Mouse (Mus musculus): ENCODE data around the gene Fbxo28. TPM values are rescaled to one million over a fixed set of nuclear protein-coding genes. Genes with fewer than 3 reads are reported as not detected.

Gene Fbxo28
- polyA plus RNA-seq, 1 experiment, result 8.0 TPM

DNA sequence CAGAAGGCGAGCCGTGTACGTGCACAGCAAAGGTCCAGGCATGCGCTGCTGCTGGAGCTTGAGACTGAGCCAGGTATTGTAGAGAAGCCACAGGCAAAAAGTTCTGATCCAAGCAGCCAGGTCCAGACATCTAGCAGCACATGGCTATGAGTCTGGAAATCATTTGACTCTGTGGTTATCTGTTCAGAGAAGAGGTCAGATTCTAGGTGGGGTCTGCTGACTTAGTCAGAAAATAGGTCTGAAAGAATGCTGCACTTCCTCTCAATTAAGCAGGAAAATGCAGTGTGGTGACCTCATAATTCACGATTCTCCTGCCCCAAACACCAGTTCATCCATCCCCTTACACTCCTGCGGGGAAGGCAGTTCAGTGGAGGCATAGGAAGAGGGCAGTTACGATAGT, 26.9 kb upstream of the Fbxo28 start:
- 35% methylated on average over 7 of the region's 7 CpGs for WGBS
- TF ChIP-seq POLR2A (IDR thresholded peaks at IDR 0.05; ENCODE audit: low read depth, low read length), result no peak
- TF ChIP-seq CTCF (IDR thresholded peaks at IDR 0.05; ENCODE audit: extremely low read depth, insufficient read length, insufficient replicate concordance, low read depth, low read length), result no peak

DNA sequence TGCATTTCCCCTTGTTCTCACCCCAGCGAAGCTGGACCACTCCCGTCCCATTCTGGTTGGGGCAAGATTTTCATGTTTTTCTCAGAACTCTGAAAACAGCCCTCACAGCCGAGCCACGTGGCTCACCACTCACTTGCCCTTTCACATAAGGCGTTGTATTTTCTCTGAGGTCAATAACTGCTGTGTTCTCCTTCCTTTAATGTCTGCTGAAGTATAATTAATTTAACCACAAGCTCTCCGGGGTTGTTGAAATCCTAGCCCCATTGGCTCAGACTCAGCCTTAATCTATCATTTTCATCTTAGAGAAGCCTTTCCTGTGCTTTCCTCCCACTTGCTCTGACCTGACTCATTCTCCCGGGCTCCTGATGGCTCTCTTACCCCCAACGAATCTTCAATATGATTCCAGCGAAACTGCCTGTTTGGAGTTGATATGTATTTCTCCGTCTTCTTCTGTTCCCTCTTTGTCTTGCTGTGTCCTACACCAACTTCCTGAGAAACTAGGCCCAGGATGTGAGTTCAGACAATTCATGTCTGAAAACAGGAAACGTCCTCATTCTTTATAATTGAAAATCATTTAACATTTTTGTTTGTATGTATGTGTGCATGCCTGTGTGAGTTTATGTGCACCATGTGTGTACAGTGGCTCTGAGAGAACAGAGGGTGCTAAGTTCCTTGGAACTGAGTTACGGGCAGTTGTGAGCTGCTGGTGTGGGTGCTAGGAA, 22.4 kb upstream of the Fbxo28 start:
- no peak overlapping the region for H3K4me3 ChIP-seq (ENCODE audit: low read depth, low read length)
- no peak for TF ChIP-seq POLR2A (IDR thresholded peaks at IDR 0.05; ENCODE audit: low read depth, low read length)
- no peak for TF ChIP-seq CTCF (IDR thresholded peaks at IDR 0.05; ENCODE audit: extremely low read depth, insufficient read length, insufficient replicate concordance, low read depth, low read length)
- H3K4me1 ChIP-seq (ENCODE audit: control insufficient read depth, insufficient read depth, insufficient read length, low read length), result no peaks in the 10 kb centered on the region
- WGBS, result 72% methylated on average over 12 of the region's 12 CpGs
- 0 out of 2 replicates have a peak, but pooled peaks cover 2% of the 10 kb centered on the region for H3K27me3 ChIP-seq (ENCODE audit: control insufficient read depth, insufficient read depth, low read length)
- no peaks in the 10 kb centered on the region for H3K36me3 ChIP-seq (ENCODE audit: control insufficient read depth, insufficient read depth, low read length)
- no peak overlapping the region for H3K27ac ChIP-seq (ENCODE audit: insufficient read depth, low read depth, low read length)

More for the DNA sequence above, 26.9 kb upstream of the Fbxo28 start:
- H3K4me3 ChIP-seq (ENCODE audit: low read depth, low read length), result no peak overlapping the region
- H3K27me3 ChIP-seq (ENCODE audit: control insufficient read depth, insufficient read depth, low read length), result 0 out of 2 replicates have a peak, but pooled peaks cover 2% of the 10 kb centered on the region
- H3K27ac ChIP-seq (ENCODE audit: insufficient read depth, low read depth, low read length), result no peak overlapping the region
- no peaks in the 10 kb centered on the region for H3K36me3 ChIP-seq (ENCODE audit: control insufficient read depth, insufficient read depth, low read length)
- peaks cover 2% of the 10 kb centered on the region; the same call in 1 of the 2 replicates for H3K4me1 ChIP-seq (ENCODE audit: control insufficient read depth, insufficient read depth, insufficient read length, low read length)

DNA sequence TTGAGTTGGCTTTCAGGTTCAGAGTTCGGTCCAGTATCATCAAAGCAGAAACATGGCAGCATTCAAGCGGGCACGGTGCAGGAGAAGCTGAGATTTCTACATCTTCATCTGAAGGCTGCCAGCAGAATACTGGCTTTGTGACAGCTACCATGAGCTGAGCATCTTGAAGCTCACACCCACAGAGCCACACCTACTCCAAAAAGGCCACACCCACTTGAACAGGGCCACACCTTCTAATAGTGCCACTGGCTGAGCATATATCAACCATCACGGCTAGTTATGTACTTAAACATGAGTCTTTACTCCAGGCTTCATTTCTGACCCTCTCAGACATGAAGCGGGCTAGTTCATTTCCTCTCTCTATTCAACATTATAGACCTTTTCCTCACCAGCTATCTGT, 21.3 kb upstream of the Fbxo28 start:
- Histone ChIP-seq H3K4me1 (ENCODE audit: control insufficient read depth, insufficient read depth, insufficient read length, low read length) (no peaks in the 10 kb centered on the region), H3K27ac (ENCODE audit: insufficient read depth, low read depth, low read length) (no peak overlapping the region), H3K36me3 (ENCODE audit: control insufficient read depth, insufficient read depth, low read length) (no peaks in the 10 kb centered on the region), H3K4me3 (ENCODE audit: low read depth, low read length) (no peak overlapping the region), H3K27me3 (ENCODE audit: control insufficient read depth, insufficient read depth, low read length) (no peaks in the 10 kb centered on the region)
- TF ChIP-seq POLR2A (IDR thresholded peaks at IDR 0.05; ENCODE audit: low read depth, low read length), result no peak
- TF ChIP-seq CTCF (IDR thresholded peaks at IDR 0.05; ENCODE audit: extremely low read depth, insufficient read length, insufficient replicate concordance, low read depth, low read length), result no peak
- WGBS, result 81% methylated on average over 5 of the region's 5 CpGs

DNA sequence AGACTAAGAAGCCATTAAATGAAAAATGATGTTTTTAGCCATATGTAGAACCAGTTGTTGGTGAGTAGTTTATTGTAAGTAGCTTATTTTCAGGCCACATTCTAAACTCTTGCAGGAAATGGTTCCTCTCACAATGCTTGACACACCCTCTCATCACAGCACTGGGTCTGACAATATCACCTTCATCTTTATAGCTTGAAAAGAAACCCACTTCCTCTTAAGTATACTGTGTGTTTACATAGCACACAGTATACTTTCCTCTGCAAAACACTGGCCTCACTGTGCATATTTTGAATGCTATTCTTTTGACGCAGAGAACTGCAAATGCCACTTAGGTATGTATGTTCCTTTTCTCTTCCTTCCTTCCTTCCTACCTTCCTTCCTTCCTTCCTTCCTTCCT, 16.7 kb upstream of the Fbxo28 start:
- 19% methylated on average over 1 of the region's 1 CpGs for WGBS

DNA sequence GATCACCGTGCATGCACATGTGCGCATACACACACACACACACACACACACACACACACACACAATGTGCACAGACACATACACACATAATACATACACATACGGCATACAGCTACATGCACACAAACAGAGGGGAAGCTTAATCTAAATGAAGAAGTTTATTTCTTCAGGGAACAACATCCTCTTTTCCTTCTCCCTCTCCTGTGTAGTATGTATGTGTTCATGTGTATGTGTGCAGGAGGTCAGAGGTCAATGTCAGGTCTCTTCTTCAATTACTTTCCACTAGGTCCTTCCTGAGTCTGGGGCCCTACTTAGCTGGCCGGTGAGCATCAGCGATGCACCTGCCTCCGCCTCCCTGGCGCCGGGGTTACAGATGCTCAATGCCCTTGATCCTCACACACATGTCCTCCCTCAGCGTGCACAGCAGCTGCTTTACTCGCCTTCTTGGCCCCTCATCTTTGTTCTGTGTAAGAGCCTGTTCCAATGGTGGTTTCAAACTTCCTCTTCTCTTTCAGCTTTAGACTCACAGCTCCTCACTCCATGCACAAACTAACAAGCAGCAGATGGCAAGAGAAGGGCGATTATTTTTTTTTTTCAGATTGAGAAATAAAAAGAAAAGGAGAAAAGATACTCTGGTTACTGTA, 13.2 kb upstream of the Fbxo28 start:
- no peak overlapping the region for H3K27ac ChIP-seq (ENCODE audit: insufficient read depth, low read depth, low read length)
- no peak overlapping the region for H3K4me3 ChIP-seq (ENCODE audit: low read depth, low read length)
- 83% methylated on average over 11 of the region's 11 CpGs for WGBS
- TF ChIP-seq POLR2A (IDR thresholded peaks at IDR 0.05; ENCODE audit: low read depth, low read length), result no peak
- no peak for TF ChIP-seq CTCF (IDR thresholded peaks at IDR 0.05; ENCODE audit: extremely low read depth, insufficient read length, insufficient replicate concordance, low read depth, low read length)
- H3K27me3 ChIP-seq (ENCODE audit: control insufficient read depth, insufficient read depth, low read length), result no peaks in the 10 kb centered on the region
- no peaks in the 10 kb centered on the region for H3K36me3 ChIP-seq (ENCODE audit: control insufficient read depth, insufficient read depth, low read length)
- no peaks in the 10 kb centered on the region for H3K4me1 ChIP-seq (ENCODE audit: control insufficient read depth, insufficient read depth, insufficient read length, low read length)

More for the DNA sequence above, 16.7 kb upstream of the Fbxo28 start:
- Histone ChIP-seq H3K27me3 (ENCODE audit: control insufficient read depth, insufficient read depth, low read length) (no peaks in the 10 kb centered on the region), H3K27ac (ENCODE audit: insufficient read depth, low read depth, low read length) (no peak overlapping the region), H3K36me3 (ENCODE audit: control insufficient read depth, insufficient read depth, low read length) (no peaks in the 10 kb centered on the region), H3K4me1 (ENCODE audit: control insufficient read depth, insufficient read depth, insufficient read length, low read length) (no peaks in the 10 kb centered on the region), H3K4me3 (ENCODE audit: low read depth, low read length) (no peak overlapping the region)
- TF ChIP-seq POLR2A (IDR thresholded peaks at IDR 0.05; ENCODE audit: low read depth, low read length) (no peak), CTCF (IDR thresholded peaks at IDR 0.05; ENCODE audit: extremely low read depth, insufficient read length, insufficient replicate concordance, low read depth, low read length) (no peak)

DNA sequence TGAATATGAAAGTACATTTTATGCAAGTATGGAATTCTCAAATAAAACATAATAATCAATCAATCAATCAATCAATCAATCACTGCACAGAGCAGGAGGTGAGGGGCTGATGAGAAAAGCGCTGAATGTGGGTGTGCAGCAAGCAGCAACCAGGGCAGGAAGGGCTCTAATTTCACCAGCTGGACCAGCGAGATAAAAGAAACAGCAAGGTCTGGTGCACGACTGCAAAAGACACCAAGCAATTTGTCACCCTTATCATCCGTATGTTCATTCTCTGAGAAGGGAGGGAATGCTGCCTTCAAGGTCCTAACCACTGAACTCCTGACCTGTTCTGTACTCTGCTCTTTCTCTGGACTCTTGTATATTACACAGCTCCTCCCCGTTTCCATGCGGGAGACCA, 8.1 kb upstream of the Fbxo28 start:
- Histone ChIP-seq H3K27me3 (ENCODE audit: control insufficient read depth, insufficient read depth, low read length) (no peaks in the 10 kb centered on the region), H3K4me1 (ENCODE audit: control insufficient read depth, insufficient read depth, insufficient read length, low read length) (no peaks in the 10 kb centered on the region), H3K27ac (ENCODE audit: insufficient read depth, low read depth, low read length) (no peak overlapping the region), H3K4me3 (ENCODE audit: low read depth, low read length) (no peak overlapping the region), H3K36me3 (ENCODE audit: control insufficient read depth, insufficient read depth, low read length) (no peaks in the 10 kb centered on the region)
- no peak for TF ChIP-seq POLR2A (IDR thresholded peaks at IDR 0.05; ENCODE audit: low read depth, low read length)
- TF ChIP-seq CTCF (IDR thresholded peaks at IDR 0.05; ENCODE audit: extremely low read depth, insufficient read length, insufficient replicate concordance, low read depth, low read length), result no peak
- WGBS, result 67% methylated on average over 6 of the region's 6 CpGs

DNA sequence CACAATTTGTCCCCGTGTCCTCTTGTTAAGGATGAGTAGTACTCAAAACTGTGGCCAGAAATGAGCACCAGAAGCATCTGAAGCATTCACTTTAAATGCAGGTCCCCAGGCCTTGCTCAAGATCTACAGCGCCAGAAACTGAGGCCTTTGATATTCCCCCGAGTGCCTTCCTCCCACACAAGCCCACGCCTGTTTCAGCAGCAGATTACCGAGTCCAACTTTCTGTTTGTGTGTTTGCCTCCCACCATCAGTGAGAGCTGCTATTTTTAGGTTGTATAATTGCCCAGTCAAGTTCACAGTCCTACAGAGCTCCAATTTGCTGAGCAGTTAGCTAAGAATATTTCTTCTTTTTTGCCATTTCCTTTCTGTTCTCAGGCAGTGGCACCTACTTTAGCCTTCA, 5.1 kb upstream of the Fbxo28 start:
- TF ChIP-seq POLR2A (IDR thresholded peaks at IDR 0.05; ENCODE audit: low read depth, low read length), result no peak
- Histone ChIP-seq H3K4me1 (ENCODE audit: control insufficient read depth, insufficient read depth, insufficient read length, low read length) (peaks cover 3% of the 10 kb centered on the region; the same call in 1 of the 2 replicates), H3K27ac (ENCODE audit: insufficient read depth, low read depth, low read length) (no peak overlapping the region), H3K36me3 (ENCODE audit: control insufficient read depth, insufficient read depth, low read length) (no peaks in the 10 kb centered on the region), H3K27me3 (ENCODE audit: control insufficient read depth, insufficient read depth, low read length) (no peaks in the 10 kb centered on the region), H3K4me3 (ENCODE audit: low read depth, low read length) (no peak overlapping the region)
- 58% methylated on average over 5 of the region's 5 CpGs for WGBS

All from small intestine, adult 2 months (tissue).